11 mouse cellular contexts compared by ENCODE assay signal in genomic region chr13:35686273-35686672, GRCm38 (mm10). TPM values are rescaled to one million over a fixed set of nuclear protein-coding genes. Genes with fewer than 3 reads are reported as not detected.
DNase-seq lines count a peak whose midpoint lies in the region; ATAC-seq and TF ChIP-seq lines count a peak whose summit lies in the region.
"Had no signal": no experiment of that assay in that cellular context is flagged by ENCODE, and none has a peak within 500 bp of the region (broad histone marks: within the 10 kb centered on the region; RNA-seq: fewer than 3 reads in every experiment).

No protein-coding gene starts in this region.

- no peak overlapping the region for H3K4me2 ChIP-seq in hindbrain, embryonic 16.5 days (ENCODE audit: low read length)
- H3K4me2 ChIP-seq in hindbrain, embryonic 14.5 days (replicated peaks): no peak overlapping the region
- H3K4me2 ChIP-seq in midbrain, postnatal 0 days (ENCODE audit: low read depth, low read length, poor library complexity, severe bottlenecking): no peak overlapping the region
- no peak overlapping the region for H3K4me2 ChIP-seq in midbrain, embryonic 15.5 days
- H3K4me2 ChIP-seq in stomach, embryonic 16.5 days (ENCODE audit: low read depth, low read length): no peak overlapping the region
- H3K4me2 ChIP-seq: embryonic facial prominence, embryonic 15.5 days had no signal

- TF ChIP-seq CTCF in midbrain, postnatal 0 days (IDR thresholded peaks at IDR 0.05): no peak

- H3K4me1 ChIP-seq in hindbrain, embryonic 16.5 days (ENCODE audit: control insufficient read depth, insufficient read depth, low read depth, low read length): no peaks in the 10 kb centered on the region
- no peaks in the 10 kb centered on the region for H3K4me1 ChIP-seq in hindbrain, embryonic 14.5 days (replicated peaks; ENCODE audit: control insufficient read depth, insufficient read depth, low read length)
- H3K4me1 ChIP-seq in midbrain, postnatal 0 days (ENCODE audit: insufficient read depth, low read length): no peaks in the 10 kb centered on the region
- H3K4me1 ChIP-seq in midbrain, embryonic 15.5 days: no peaks in the 10 kb centered on the region
- H3K4me1 ChIP-seq in stomach, embryonic 16.5 days (ENCODE audit: control insufficient read depth, insufficient read depth, low read length): peaks cover 4% of the 10 kb centered on the region; the same call in 1 of the 2 replicates
- H3K4me1 ChIP-seq: embryonic facial prominence, embryonic 15.5 days; midbrain, embryonic 10.5 days had no signal

- no peaks in the 10 kb centered on the region for H3K27me3 ChIP-seq in hindbrain, embryonic 16.5 days (replicated peaks; ENCODE audit: control insufficient read depth, insufficient read depth, low read length)
- no peaks in the 10 kb centered on the region for H3K27me3 ChIP-seq in hindbrain, embryonic 14.5 days (ENCODE audit: control insufficient read depth, insufficient read depth, low read length)
- no peaks in the 10 kb centered on the region for H3K27me3 ChIP-seq in midbrain, postnatal 0 days (ENCODE audit: insufficient read depth, low read length)
- no peaks in the 10 kb centered on the region for H3K27me3 ChIP-seq in midbrain, embryonic 15.5 days (replicated peaks)
- H3K27me3 ChIP-seq in stomach, embryonic 16.5 days (ENCODE audit: control insufficient read depth, insufficient read depth, low read length): no peaks in the 10 kb centered on the region
- H3K27me3 ChIP-seq: embryonic facial prominence, embryonic 15.5 days had no signal

- no peak overlapping the region for H3K9ac ChIP-seq in hindbrain, embryonic 16.5 days (ENCODE audit: low read depth, low read length)
- H3K9ac ChIP-seq in hindbrain, embryonic 14.5 days: no peak overlapping the region
- H3K9ac ChIP-seq in midbrain, postnatal 0 days (replicated peaks; ENCODE audit: low read length, poor library complexity, severe bottlenecking): no peak overlapping the region
- H3K9ac ChIP-seq in midbrain, embryonic 15.5 days: no peak overlapping the region
- no peak overlapping the region for H3K9ac ChIP-seq in stomach, embryonic 16.5 days (ENCODE audit: low read length)
- H3K9ac ChIP-seq: embryonic facial prominence, embryonic 15.5 days had no signal

- H3K9me3 ChIP-seq in hindbrain, embryonic 16.5 days (ENCODE audit: control insufficient read depth, low read length): no peaks in the 10 kb centered on the region
- no peaks in the 10 kb centered on the region for H3K9me3 ChIP-seq in hindbrain, embryonic 14.5 days (ENCODE audit: control insufficient read depth, low read length)
- H3K9me3 ChIP-seq in midbrain, postnatal 0 days (ENCODE audit: low read length): no peaks in the 10 kb centered on the region
- H3K9me3 ChIP-seq in midbrain, embryonic 15.5 days: no peaks in the 10 kb centered on the region
- H3K9me3 ChIP-seq in stomach, embryonic 16.5 days (replicated peaks; ENCODE audit: control insufficient read depth, low read length): no peaks in the 10 kb centered on the region
- H3K9me3 ChIP-seq: embryonic facial prominence, embryonic 15.5 days; midbrain, embryonic 10.5 days had no signal

- no peak overlapping the region for H3K4me3 ChIP-seq in hindbrain, embryonic 16.5 days (ENCODE audit: low read length)
- H3K4me3 ChIP-seq in hindbrain, embryonic 14.5 days (replicated peaks; ENCODE audit: low read length): no peak overlapping the region
- no peak overlapping the region for H3K4me3 ChIP-seq in midbrain, postnatal 0 days (ENCODE audit: low read depth, low read length)
- H3K4me3 ChIP-seq in midbrain, embryonic 15.5 days: no peak overlapping the region
- no peak overlapping the region for H3K4me3 ChIP-seq in stomach, embryonic 16.5 days (replicated peaks; ENCODE audit: low read length)
- H3K4me3 ChIP-seq: embryonic facial prominence, embryonic 15.5 days; midbrain, embryonic 10.5 days had no signal

- DNase-seq in adrenal gland, adult (ENCODE audit: inconsistent age in 2 of 2, low spot score in 1 of 2): peak; percentile 30 to 72
- no peak for DNase-seq in adrenal gland, postnatal 4 days (ENCODE audit: low spot score in 2 of 2)
- DNase-seq in hindbrain, embryonic 14.5 days (ENCODE audit: low spot score): no peak
- peak; percentile 31 for DNase-seq in midbrain, postnatal 0 days (ENCODE audit: low spot score)
- DNase-seq: kidney, postnatal 25 days had no signal

- no peak overlapping the region for H3K27ac ChIP-seq in hindbrain, embryonic 16.5 days (ENCODE audit: low read depth, low read length)
- no peak overlapping the region for H3K27ac ChIP-seq in hindbrain, embryonic 14.5 days
- no peak overlapping the region for H3K27ac ChIP-seq in midbrain, postnatal 0 days (ENCODE audit: low read depth, low read length)
- H3K27ac ChIP-seq in midbrain, embryonic 15.5 days: no peak overlapping the region
- no peak overlapping the region for H3K27ac ChIP-seq in stomach, embryonic 16.5 days (ENCODE audit: low read length)
- H3K27ac ChIP-seq: embryonic facial prominence, embryonic 15.5 days; midbrain, embryonic 10.5 days had no signal

- ATAC-seq in hindbrain, embryonic 16.5 days: 0 out of 2 replicates have a peak, but pooled peaks have one; percentile 30
- no peak for ATAC-seq in hindbrain, embryonic 14.5 days (ENCODE audit: low FRiP score)
- ATAC-seq in midbrain, postnatal 0 days (ENCODE audit: low FRiP score): no peak
- ATAC-seq in midbrain, embryonic 15.5 days (replicated peaks): no peak
- ATAC-seq in stomach, embryonic 16.5 days (ENCODE audit: insufficient read depth, low FRiP score): peak; percentile 37; the same call in 1 of the 2 replicates
- no peak for ATAC-seq in megakaryocyte, adult 5-6 weeks (ENCODE audit: poor library complexity, severe bottlenecking)

- no peaks in the 10 kb centered on the region for H3K36me3 ChIP-seq in hindbrain, embryonic 16.5 days (ENCODE audit: control insufficient read depth, insufficient read depth, low read length)
- H3K36me3 ChIP-seq in hindbrain, embryonic 14.5 days (replicated peaks; ENCODE audit: control insufficient read depth, insufficient read depth): no peaks in the 10 kb centered on the region
- no peaks in the 10 kb centered on the region for H3K36me3 ChIP-seq in midbrain, postnatal 0 days (ENCODE audit: insufficient read depth, low read length)
- no peaks in the 10 kb centered on the region for H3K36me3 ChIP-seq in midbrain, embryonic 15.5 days (replicated peaks)
- no peaks in the 10 kb centered on the region for H3K36me3 ChIP-seq in stomach, embryonic 16.5 days (ENCODE audit: control insufficient read depth, insufficient read depth, low read length)
- H3K36me3 ChIP-seq: embryonic facial prominence, embryonic 15.5 days; midbrain, embryonic 10.5 days had no signal

- WGBS in hindbrain, embryonic 16.5 days: 63% methylated on average over 8 of the region's 8 CpGs
- 65% methylated on average over 8 of the region's 8 CpGs for WGBS in hindbrain, embryonic 14.5 days
- WGBS in midbrain, postnatal 0 days: 86% methylated on average over 8 of the region's 8 CpGs
- WGBS in midbrain, embryonic 15.5 days: 82% methylated on average over 8 of the region's 8 CpGs
- 49% methylated on average over 8 of the region's 8 CpGs for WGBS in stomach, embryonic 16.5 days

RNA-seq across cellular contexts. Expression of gene Cdyl, which starts 26.6 kb away (rescaled TPM):
- total RNA-seq in adrenal gland, postnatal 4 days (2021): 10 to 100 TPM; 33.2 to 37.4 TPM
- 2.6 and 4.2 TPM in 2 replicates for polyA plus RNA-seq in hindbrain, embryonic 16.5 days (2015; fragmentation: Nextera tagmentation; extraction: Ambion mirVana)
- 7.8 and 9.4 TPM in 2 replicates for polyA plus RNA-seq in hindbrain, embryonic 14.5 days (2014; fragmentation: Nextera tagmentation; extraction: Ambion mirVana)
- 6.3 and 8.1 TPM in 2 replicates for total RNA-seq in midbrain, postnatal 0 days (2014; rRNA removed)
- polyA plus RNA-seq in midbrain, postnatal 0 days (2015; fragmentation: Nextera tagmentation; extraction: Ambion mirVana): 2.4 and 2.8 TPM in 2 replicates
- polyA plus RNA-seq in midbrain, embryonic 15.5 days (2015; fragmentation: Nextera tagmentation; extraction: Ambion mirVana): 3.7 and 4.1 TPM in 2 replicates
- 4.0 and 4.9 TPM in 2 replicates for polyA plus RNA-seq in stomach, embryonic 16.5 days (2015; fragmentation: Nextera tagmentation; extraction: Ambion mirVana)
- total RNA-seq in megakaryocyte, adult 5-6 weeks (2015): 16.9 and 19.7 TPM in 2 replicates
- 15.4 and 18.8 TPM in 2 replicates for total RNA-seq in megakaryocyte, adult 5-6 weeks (2017)

Comparison
In these comparisons a context has a peak if more than half of its experiments do, and no peak if none do; other contexts are left out.
1. DNase-seq: peak in adrenal gland, adult (2 of 2) and midbrain, postnatal 0 days (single experiment); none in adrenal gland, postnatal 4 days (0 of 2) and hindbrain, embryonic 14.5 days (single experiment).
2. ATAC-seq: peak in hindbrain, embryonic 16.5 days (single experiment) and stomach, embryonic 16.5 days (single experiment); none in hindbrain, embryonic 14.5 days (single experiment), midbrain, postnatal 0 days (single experiment), midbrain, embryonic 15.5 days (single experiment) and megakaryocyte, adult 5-6 weeks (single experiment).